Mouse (Mus musculus): ENCODE data around the gene Cebpa.
A peak's percentile ranks its signal among the peaks of the same experiment; 100 is the strongest.

Cebpa gene

GRCm38 (mm10) chr7:35120146-35120691 lies 1.1 kb downstream of the Cebpa start:
- no peak for DNase-seq (ENCODE audit: low spot score in 2 of 2)

- DNase-seq (ENCODE audit: low spot score in 2 of 2), result no peak
Observed at GRCm38 (mm10) chr7:35121150-35121549, 2.1 kb downstream of the Cebpa start.

GRCm38 (mm10) chr7:35122401-35123320 lies 3.6 kb downstream of the Cebpa start:
- no peak for DNase-seq (ENCODE audit: low spot score in 2 of 2)

- DNase-seq (ENCODE audit: low spot score in 2 of 2), result no peak
Observed at GRCm38 (mm10) chr7:35123431-35123953, 4.4 kb downstream of the Cebpa start.

GRCm38 (mm10) chr7:35124216-35124615 lies 5.1 kb downstream of the Cebpa start:
- no peak for DNase-seq (ENCODE audit: low spot score in 2 of 2)

- no peak for DNase-seq (ENCODE audit: low spot score in 2 of 2)
Observed at GRCm38 (mm10) chr7:35124745-35125144, 5.7 kb downstream of the Cebpa start.

GRCm38 (mm10) chr7:35125971-35126370 lies 6.9 kb downstream of the Cebpa start:
- no peak for DNase-seq (ENCODE audit: low spot score in 2 of 2)

- no peak for DNase-seq (ENCODE audit: low spot score in 2 of 2)
Observed at GRCm38 (mm10) chr7:35127001-35127400, 7.9 kb downstream of the Cebpa start.

GRCm38 (mm10) chr7:35127721-35128120 lies 8.6 kb downstream of the Cebpa start:
- DNase-seq (ENCODE audit: low spot score in 2 of 2), result no peak

GRCm38 (mm10) chr7:35128677-35129567 lies 9.8 kb downstream of the Cebpa start:
- DNase-seq (ENCODE audit: low spot score in 2 of 2), result peak; percentile 69 to 81

- no peak for DNase-seq (ENCODE audit: low spot score in 2 of 2)
Observed at GRCm38 (mm10) chr7:35130059-35130738, 11.1 kb downstream of the Cebpa start.

- no peak for DNase-seq (ENCODE audit: low spot score in 2 of 2)
Observed at GRCm38 (mm10) chr7:35130888-35131287, 11.8 kb downstream of the Cebpa start.

GRCm38 (mm10) chr7:35131601-35132000 lies 12.5 kb downstream of the Cebpa start:
- no peak for DNase-seq (ENCODE audit: low spot score in 2 of 2)

GRCm38 (mm10) chr7:35134621-35135020 lies 15.5 kb downstream of the Cebpa start:
- DNase-seq (ENCODE audit: low spot score in 2 of 2), result no peak

GRCm38 (mm10) chr7:35137524-35137923 lies 18.4 kb downstream of the Cebpa start:
- DNase-seq (ENCODE audit: low spot score in 2 of 2), result no peak

- DNase-seq (ENCODE audit: low spot score in 2 of 2), result no peak
Observed at GRCm38 (mm10) chr7:35138481-35138880, 19.4 kb downstream of the Cebpa start.

GRCm38 (mm10) chr7:35139880-35140279 lies 20.8 kb downstream of the Cebpa start:
- DNase-seq (ENCODE audit: low spot score in 2 of 2), result no peak

GRCm38 (mm10) chr7:35141519-35141918 lies 22.4 kb downstream of the Cebpa start:
- DNase-seq (ENCODE audit: low spot score in 2 of 2), result no peak

GRCm38 (mm10) chr7:35142522-35142921 lies 23.4 kb downstream of the Cebpa start:
- no peak for DNase-seq (ENCODE audit: low spot score in 2 of 2)

GRCm38 (mm10) chr7:35143864-35144618 lies 24.9 kb downstream of the Cebpa start:
- peak in 1 of 2 experiments; percentile 56 for DNase-seq (ENCODE audit: low spot score in 2 of 2)

- DNase-seq (ENCODE audit: low spot score in 2 of 2), result no peak
Observed at GRCm38 (mm10) chr7:35145068-35145467, 26.0 kb downstream of the Cebpa start.

All from urinary bladder, adult 18-20 months (tissue).